Mouse (Mus musculus) kidney, postnatal 0 days (tissue): ENCODE data around the gene Grm1. TPM values are rescaled to one million over a fixed set of nuclear protein-coding genes. Genes with fewer than 3 reads are reported as not detected.

ENCODE experiments used
- ATAC-seq: fragments of 200-750 bp; cut with Nextera tagmentation; replicated peaks from 2 replicates; pipeline ENCODE4 v1.8.0; 2017; ENCODE audit warnings: low read depth, moderate number of reproducible peaks, moderate TSS enrichment, moderate library complexity; ENCODE audit not compliant: low FRiP score
- DNase-seq: peaks from one replicate; pipeline ENCODE4 v3.0.0-alpha.2; 2016; ENCODE audit warnings: low spot score
- H3K27ac ChIP-seq: fragments of 300-500 bp; sonication (generic); 2 replicates; pipeline ENCODE4 v1.5.1; 2014; ENCODE audit warnings: mild to moderate bottlenecking
- H3K27me3 ChIP-seq: fragments of 300-500 bp; sonication (generic); 2 replicates; pipeline ENCODE4 v1.6.1; 2014; ENCODE audit warnings: low read length, mixed read lengths; ENCODE audit not compliant: insufficient read depth
- H3K36me3 ChIP-seq: fragments of 300-500 bp; sonication (generic); 2 replicates; pipeline ENCODE4 v1.6.1; 2014; ENCODE audit warnings: low read length, mixed read lengths; ENCODE audit not compliant: insufficient read depth
- H3K4me1 ChIP-seq: fragments of 300-500 bp; sonication (generic); replicated peaks from 2 replicates; pipeline ENCODE4 v1.6.1; 2014; ENCODE audit warnings: antibody characterized with exemption, low read length, mixed read lengths; ENCODE audit not compliant: insufficient read depth
- H3K4me2 ChIP-seq: fragments of 300-500 bp; sonication (generic); 2 replicates; pipeline ENCODE4 v1.6.1; 2014; ENCODE audit warnings: mild to moderate bottlenecking, low read length, moderate library complexity, mixed read lengths
- H3K4me3 ChIP-seq: fragments of 300-500 bp; sonication (generic); replicated peaks from 2 replicates; pipeline ENCODE4 v1.5.1; 2014; ENCODE audit warnings: low read depth, low read length
- H3K9ac ChIP-seq: fragments of 300-500 bp; sonication (generic); 2 replicates; pipeline ENCODE4 v1.6.1; 2014; ENCODE audit warnings: low read depth, low read length
- H3K9me3 ChIP-seq: fragments of 300-500 bp; sonication (generic); replicated peaks from 2 replicates; pipeline ENCODE4 v1.6.1; 2016; ENCODE audit warnings: low read length, inconsistent platforms, mixed read lengths
- CTCF ChIP-seq: IDR thresholded peaks from 2 replicates; pipeline ENCODE4 v1.5.1; 2016; ENCODE audit warnings: antibody characterized with exemption, low read depth, mild to moderate bottlenecking, moderate library complexity
- WGBS: fragments of 180-500 bp; shearing (Covaris S2); extraction: QIAGEN DNeasy Blood & Tissue Kit; methylation state at CpG from one replicate; pipeline ENCODE4 v1.1.7; 2014; 5-methylcytosine and 5-hydroxymethylcytosine counted together
- polyA plus RNA-seq: library from polyadenylated mRNA; unstranded; fragments of >200 nt; fragmentation: Nextera tagmentation; extraction: Ambion mirVana; gene quantifications from 2 replicates; pipeline ENCODE4 v1.2.1, GENCODE M21; 2015

Gene Grm1
- polyA plus RNA-seq, 1 experiment from 2014 or later = not detected

- ATAC-seq = no peak
- Histone ChIP-seq H3K9me3 (no peaks in the 10 kb centered on the region), H3K27ac (no peak overlapping the region), H3K9ac (no peak overlapping the region), H3K27me3 (no peaks in the 10 kb centered on the region), H3K4me3 (no peak overlapping the region), H3K4me2 (no peak overlapping the region), H3K4me1 (no peaks in the 10 kb centered on the region), H3K36me3 (no peaks in the 10 kb centered on the region)
- DNase-seq = no peak
- no peak for TF ChIP-seq CTCF
- 80% methylated on average over 6 of the region's 6 CpGs for WGBS
Measured at GRCm38 (mm10) chr10:10942248-10942647, 139.9 kb downstream of the Grm1 start.

DNA sequence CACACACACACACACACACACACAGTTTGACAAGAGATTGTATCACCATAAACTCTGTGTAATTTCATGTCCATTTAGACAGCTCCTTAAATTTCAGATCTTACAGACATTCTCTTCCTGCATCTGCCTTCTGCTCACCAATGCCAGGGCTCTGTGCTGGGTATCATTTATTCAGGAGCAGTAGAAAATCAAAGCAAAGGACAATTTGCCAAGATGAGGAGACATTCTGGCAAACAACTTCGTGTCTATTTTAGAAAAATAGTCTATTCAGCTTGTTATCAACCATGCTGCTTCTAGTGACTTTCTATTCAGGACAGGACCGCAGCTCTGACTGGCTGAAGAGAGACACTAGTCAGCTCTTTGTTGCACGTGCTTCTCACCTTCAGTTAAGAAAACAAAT, 146.3 kb downstream of the Grm1 start:
- no peaks in the 10 kb centered on the region for H3K4me1 ChIP-seq
- WGBS = 65% methylated on average over 3 of the region's 3 CpGs
- no peak overlapping the region for H3K4me2 ChIP-seq
- no peak for ATAC-seq
- DNase-seq = no peak
- H3K27ac ChIP-seq = no peak overlapping the region
- no peak for TF ChIP-seq CTCF
- no peaks in the 10 kb centered on the region for H3K36me3 ChIP-seq
- H3K9ac ChIP-seq = no peak overlapping the region
- no peak overlapping the region for H3K4me3 ChIP-seq
- no peaks in the 10 kb centered on the region for H3K27me3 ChIP-seq
- H3K9me3 ChIP-seq = no peaks in the 10 kb centered on the region

DNA sequence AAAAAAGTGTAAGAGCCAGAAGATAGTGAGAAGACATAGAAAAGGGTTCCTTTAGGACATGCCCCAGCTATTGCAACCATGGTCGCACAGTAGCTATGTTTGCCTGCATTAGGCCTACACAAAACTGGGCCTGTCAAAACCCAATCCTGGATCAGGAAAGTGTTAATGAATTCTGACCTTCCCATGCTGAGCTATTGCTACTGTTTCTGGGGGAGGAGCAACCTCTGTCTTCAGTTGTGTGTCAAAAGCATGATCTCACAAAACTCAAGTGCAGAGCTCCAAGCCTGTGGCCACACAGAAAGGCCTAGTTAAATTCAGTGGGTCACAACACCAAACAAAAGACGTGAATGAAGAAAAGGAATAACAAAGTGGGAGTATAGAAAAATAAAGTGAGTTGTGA, 152.5 kb downstream of the Grm1 start:
- TF ChIP-seq CTCF = no peak
- Histone ChIP-seq H3K9ac (no peak overlapping the region), H3K4me2 (no peak overlapping the region), H3K4me3 (no peak overlapping the region), H3K9me3 (no peaks in the 10 kb centered on the region), H3K27ac (no peak overlapping the region), H3K36me3 (no peaks in the 10 kb centered on the region), H3K4me1 (no peaks in the 10 kb centered on the region), H3K27me3 (no peaks in the 10 kb centered on the region)
- DNase-seq (no peak), ATAC-seq (no peak)
- 80% methylated on average over 2 of the region's 2 CpGs for WGBS

DNA sequence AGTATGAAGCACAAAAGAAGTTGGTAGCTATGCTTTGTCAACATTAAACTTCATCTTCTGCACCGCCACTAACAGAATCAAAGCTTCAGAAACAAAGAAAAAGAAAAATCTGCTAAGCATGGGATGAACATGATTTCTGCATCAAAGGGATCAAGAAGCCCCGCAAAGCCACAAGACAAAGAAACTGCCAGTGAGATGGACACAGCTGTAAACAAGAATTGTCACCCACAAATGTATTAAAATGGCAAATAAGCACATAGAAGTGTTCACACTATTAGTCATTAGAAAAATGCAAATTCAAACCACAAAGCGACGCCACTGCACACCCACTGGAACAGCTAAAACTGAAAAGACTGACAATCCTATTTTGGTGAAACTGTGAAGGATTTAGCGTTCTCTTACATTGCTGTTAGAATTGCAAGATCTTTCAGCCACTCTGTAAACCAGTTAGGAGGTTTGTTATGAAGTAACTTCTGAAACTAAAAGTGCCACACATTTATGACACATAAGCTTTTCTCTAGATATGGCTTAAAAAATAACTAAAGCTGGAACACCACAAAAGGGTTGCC, 153.3 kb downstream of the Grm1 start:
- no peak overlapping the region for H3K9ac ChIP-seq
- H3K4me3 ChIP-seq = no peak overlapping the region
- H3K27ac ChIP-seq = no peak overlapping the region
- no peaks in the 10 kb centered on the region for H3K9me3 ChIP-seq
- DNase-seq = no peak
- H3K4me2 ChIP-seq = no peak overlapping the region
- no peaks in the 10 kb centered on the region for H3K36me3 ChIP-seq
- TF ChIP-seq CTCF = no peak
- WGBS = 88% methylated on average over 5 of the region's 5 CpGs
- no peak for ATAC-seq
- no peaks in the 10 kb centered on the region for H3K4me1 ChIP-seq
- no peaks in the 10 kb centered on the region for H3K27me3 ChIP-seq

DNA sequence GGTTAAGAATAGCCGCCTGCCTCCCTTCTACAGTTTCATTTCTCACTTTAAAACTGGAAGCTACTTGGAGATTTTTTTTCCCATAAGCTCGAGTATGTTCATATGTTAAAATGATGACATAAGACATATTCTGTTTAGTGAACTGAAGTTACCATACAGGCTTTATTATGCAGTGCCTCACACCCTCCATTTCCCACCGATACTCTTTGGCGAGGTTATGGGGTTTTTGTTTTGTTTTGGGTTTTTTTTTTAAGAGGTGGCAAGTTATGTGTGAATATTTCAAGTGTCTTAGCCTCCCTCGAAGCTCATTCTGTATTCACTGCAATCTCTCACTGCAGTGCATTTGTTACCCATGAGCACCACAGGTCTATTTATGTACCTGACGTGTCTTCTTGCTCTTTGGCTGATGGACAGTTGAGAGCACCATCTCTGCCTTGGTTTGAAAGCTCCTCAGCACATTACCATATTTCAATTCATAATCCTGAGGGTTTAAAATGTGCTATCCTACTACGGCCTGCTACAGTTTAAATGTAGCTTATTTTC, 164.2 kb downstream of the Grm1 start:
- 80% methylated on average over 7 of the region's 7 CpGs for WGBS

GRCm38 (mm10) chr10:10913621-10914020, 168.5 kb downstream of the Grm1 start:
- Histone ChIP-seq H3K4me2 (no peak overlapping the region), H3K4me1 (no peaks in the 10 kb centered on the region), H3K27me3 (no peaks in the 10 kb centered on the region), H3K9me3 (no peaks in the 10 kb centered on the region), H3K36me3 (no peaks in the 10 kb centered on the region), H3K9ac (no peak overlapping the region), H3K27ac (no peak overlapping the region), H3K4me3 (no peak overlapping the region)
- DNase-seq = peak; percentile 11
- no peak for ATAC-seq
- WGBS = 60% methylated on average over 4 of the region's 4 CpGs
- no peak for TF ChIP-seq CTCF

More for the DNA sequence above, 164.2 kb downstream of the Grm1 start:
- H3K36me3 ChIP-seq = no peaks in the 10 kb centered on the region
- no peak for TF ChIP-seq CTCF
- H3K9me3 ChIP-seq = no peaks in the 10 kb centered on the region
- no peak overlapping the region for H3K9ac ChIP-seq
- no peaks in the 10 kb centered on the region for H3K27me3 ChIP-seq
- ATAC-seq = no peak
- H3K4me3 ChIP-seq = no peak overlapping the region
- no peak overlapping the region for H3K27ac ChIP-seq
- no peak for DNase-seq
- H3K4me2 ChIP-seq = no peak overlapping the region
- no peaks in the 10 kb centered on the region for H3K4me1 ChIP-seq

DNA sequence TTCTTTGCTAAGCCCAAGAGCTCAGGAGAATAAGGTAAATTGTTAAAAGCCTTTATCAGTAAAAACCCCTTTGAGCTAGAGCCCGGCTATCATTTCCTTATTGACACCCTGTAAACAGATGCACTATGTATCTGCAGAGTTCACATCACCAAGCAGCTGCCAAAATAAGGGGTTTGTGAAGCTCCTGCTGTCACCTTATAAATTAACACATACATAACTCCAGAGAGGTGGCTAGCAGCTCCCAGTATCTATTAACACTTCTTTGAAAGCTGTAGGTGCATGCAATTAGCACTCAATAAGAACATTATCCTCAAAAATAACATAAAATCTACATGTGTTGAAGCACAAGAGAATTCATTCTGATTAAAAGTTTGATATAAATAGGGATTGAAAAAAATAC, 191.9 kb downstream of the Grm1 start:
- H3K36me3 ChIP-seq = no peaks in the 10 kb centered on the region
- no peak overlapping the region for H3K27ac ChIP-seq
- no peak overlapping the region for H3K9ac ChIP-seq
- H3K9me3 ChIP-seq = no peaks in the 10 kb centered on the region
- 67% methylated on average over 1 of the region's 1 CpGs for WGBS
- TF ChIP-seq CTCF = no peak
- no peak for DNase-seq
- no peaks in the 10 kb centered on the region for H3K4me1 ChIP-seq
- H3K4me3 ChIP-seq = no peak overlapping the region
- H3K27me3 ChIP-seq = no peaks in the 10 kb centered on the region
- ATAC-seq = no peak
- H3K4me2 ChIP-seq = no peak overlapping the region
